Mouse (Mus musculus): ENCODE measurements around the gene Fas.

The Fas gene

GRCm38 (mm10) chr19:34283614-34284013 is 6.9 kb upstream of the Fas start:
- no peak for DNase-seq (ENCODE audit: low read depth, low spot score)

GRCm38 (mm10) chr19:34284383-34284782 is 6.1 kb upstream of the Fas start:
- no peak for DNase-seq (ENCODE audit: low read depth, low spot score)

GRCm38 (mm10) chr19:34284826-34285225 is 5.6 kb upstream of the Fas start:
- no peak for DNase-seq (ENCODE audit: low read depth, low spot score)

GRCm38 (mm10) chr19:34287221-34287620 is 3.2 kb upstream of the Fas start:
- DNase-seq (ENCODE audit: low read depth, low spot score): no peak

GRCm38 (mm10) chr19:34287656-34288415 is 2.6 kb upstream of the Fas start:
- no peak for DNase-seq (ENCODE audit: low read depth, low spot score)

GRCm38 (mm10) chr19:34288696-34289095 is 1.8 kb upstream of the Fas start:
- no peak for DNase-seq (ENCODE audit: low read depth, low spot score)

- no peak for DNase-seq (ENCODE audit: low read depth, low spot score)
Observed at GRCm38 (mm10) chr19:34290872-34291341, 441 bp downstream of the Fas start.

GRCm38 (mm10) chr19:34291379-34291778 is 913 bp downstream of the Fas start:
- no peak for DNase-seq (ENCODE audit: low read depth, low spot score)

GRCm38 (mm10) chr19:34291956-34292355 is 1.5 kb downstream of the Fas start:
- DNase-seq (ENCODE audit: low read depth, low spot score): no peak

- DNase-seq (ENCODE audit: low read depth, low spot score): no peak
Observed at GRCm38 (mm10) chr19:34292701-34293100, 2.2 kb downstream of the Fas start.

- DNase-seq (ENCODE audit: low read depth, low spot score): no peak
Observed at GRCm38 (mm10) chr19:34293376-34293947, 3.0 kb downstream of the Fas start.

GRCm38 (mm10) chr19:34295442-34295841 is 5.0 kb downstream of the Fas start:
- DNase-seq (ENCODE audit: low read depth, low spot score): no peak

GRCm38 (mm10) chr19:34298531-34298930 is 8.1 kb downstream of the Fas start:
- DNase-seq (ENCODE audit: low read depth, low spot score): no peak

- DNase-seq (ENCODE audit: low read depth, low spot score): no peak
Observed at GRCm38 (mm10) chr19:34299229-34299628, 8.8 kb downstream of the Fas start.

- DNase-seq (ENCODE audit: low read depth, low spot score): no peak
Observed at GRCm38 (mm10) chr19:34300430-34300829, 10.0 kb downstream of the Fas start.

GRCm38 (mm10) chr19:34304917-34305316 is 14.5 kb downstream of the Fas start:
- no peak for DNase-seq (ENCODE audit: low read depth, low spot score)

- no peak for DNase-seq (ENCODE audit: low read depth, low spot score)
Observed at GRCm38 (mm10) chr19:34306794-34307193, 16.3 kb downstream of the Fas start.

- no peak for DNase-seq (ENCODE audit: low read depth, low spot score)
Observed at GRCm38 (mm10) chr19:34312151-34312728, 21.8 kb downstream of the Fas start.

GRCm38 (mm10) chr19:34328051-34328450 is 37.6 kb downstream of the Fas start:
- no peak for DNase-seq (ENCODE audit: low read depth, low spot score)

GRCm38 (mm10) chr19:34334300-34334699 is 43.8 kb downstream of the Fas start:
- peak; percentile 73 for DNase-seq (ENCODE audit: low read depth, low spot score)

- no peak for DNase-seq (ENCODE audit: low read depth, low spot score)
Observed at GRCm38 (mm10) chr19:34344702-34345101, 54.2 kb downstream of the Fas start.

- DNase-seq (ENCODE audit: low read depth, low spot score): no peak
Observed at GRCm38 (mm10) chr19:34345616-34346267, 55.3 kb downstream of the Fas start.

All from ZHBTc4 (cell line).